Mouse (Mus musculus): ENCODE results near the gene Mast4. TPM values are rescaled to one million over a fixed set of nuclear protein-coding genes. Genes with fewer than 3 reads are reported as not detected.

Mast4 gene
- polyA plus RNA-seq, 1 experiment from 2014 or later: 33.0 TPM

DNA sequence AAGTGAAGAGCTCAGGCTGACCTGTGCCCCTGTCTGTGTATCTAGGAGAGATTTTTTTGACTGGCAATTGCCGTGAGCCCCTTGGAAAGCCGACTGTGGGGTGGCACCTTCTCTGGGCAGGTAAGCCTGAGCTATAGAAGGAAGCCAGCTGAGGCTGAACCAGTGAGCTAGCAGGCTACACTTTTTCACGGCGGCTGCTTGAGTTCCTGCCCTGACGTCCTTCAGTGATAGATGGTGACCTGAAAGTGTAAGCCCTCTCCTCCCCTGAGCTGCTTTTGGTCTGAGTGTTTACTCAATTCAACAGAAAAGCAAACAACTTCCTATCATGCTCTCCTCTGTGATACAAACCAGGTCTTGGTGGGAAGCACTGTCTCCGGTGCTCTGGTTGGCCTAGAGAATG is 455.7 kb downstream of the Mast4 start:
- WGBS: 75% methylated on average over 6 of the region's 6 CpGs
- Histone ChIP-seq H3K27ac (ENCODE audit: low read depth, low read length) (no peak overlapping the region), H3K4me1 (ENCODE audit: control insufficient read depth, insufficient read depth, low read length) (peaks cover 6% of the 10 kb centered on the region), H3K4me2 (ENCODE audit: low read depth, low read length) (no peak overlapping the region), H3K36me3 (ENCODE audit: control insufficient read depth, insufficient read depth, low read length) (no peaks in the 10 kb centered on the region), H3K9me3 (ENCODE audit: control insufficient read depth, low read length) (no peaks in the 10 kb centered on the region), H3K4me3 (ENCODE audit: low read depth, low read length) (no peak overlapping the region), H3K27me3 (ENCODE audit: control insufficient read depth, insufficient read depth, low read length) (no peaks in the 10 kb centered on the region), H3K9ac (replicated peaks; ENCODE audit: low read depth, low read length) (no peak overlapping the region)
- ATAC-seq (ENCODE audit: low read depth): no peak

- Histone ChIP-seq H3K27me3 (ENCODE audit: control insufficient read depth, insufficient read depth, low read length) (no peaks in the 10 kb centered on the region), H3K9me3 (ENCODE audit: control insufficient read depth, low read length) (no peaks in the 10 kb centered on the region), H3K9ac (replicated peaks; ENCODE audit: low read depth, low read length) (no peak overlapping the region), H3K4me1 (ENCODE audit: control insufficient read depth, insufficient read depth, low read length) (peaks cover 6% of the 10 kb centered on the region), H3K27ac (ENCODE audit: low read depth, low read length) (no peak overlapping the region), H3K4me3 (ENCODE audit: low read depth, low read length) (no peak overlapping the region), H3K4me2 (ENCODE audit: low read depth, low read length) (no peak overlapping the region), H3K36me3 (ENCODE audit: control insufficient read depth, insufficient read depth, low read length) (no peaks in the 10 kb centered on the region)
- WGBS: 79% methylated on average over 12 of the region's 12 CpGs
- no peak for ATAC-seq (ENCODE audit: low read depth)
These were observed 456.5 kb downstream of the Mast4 start for GRCm38 (mm10) chr13:102877766-102878325.

GRCm38 (mm10) chr13:102877154-102877553 is 457.1 kb downstream of the Mast4 start:
- no peak overlapping the region for H3K9ac ChIP-seq (replicated peaks; ENCODE audit: low read depth, low read length)
- peaks cover 6% of the 10 kb centered on the region for H3K4me1 ChIP-seq (ENCODE audit: control insufficient read depth, insufficient read depth, low read length)
- H3K4me3 ChIP-seq (ENCODE audit: low read depth, low read length): no peak overlapping the region
- no peaks in the 10 kb centered on the region for H3K36me3 ChIP-seq (ENCODE audit: control insufficient read depth, insufficient read depth, low read length)
- H3K4me2 ChIP-seq (ENCODE audit: low read depth, low read length): no peak overlapping the region
- WGBS: 85% methylated on average over 8 of the region's 8 CpGs
- no peak for ATAC-seq (ENCODE audit: low read depth)
- H3K27ac ChIP-seq (ENCODE audit: low read depth, low read length): no peak overlapping the region
- no peaks in the 10 kb centered on the region for H3K9me3 ChIP-seq (ENCODE audit: control insufficient read depth, low read length)
- no peaks in the 10 kb centered on the region for H3K27me3 ChIP-seq (ENCODE audit: control insufficient read depth, insufficient read depth, low read length)

GRCm38 (mm10) chr13:102875520-102875919 is 458.8 kb downstream of the Mast4 start:
- Histone ChIP-seq H3K9me3 (ENCODE audit: control insufficient read depth, low read length) (no peaks in the 10 kb centered on the region), H3K27me3 (ENCODE audit: control insufficient read depth, insufficient read depth, low read length) (no peaks in the 10 kb centered on the region), H3K27ac (ENCODE audit: low read depth, low read length) (no peak overlapping the region), H3K9ac (replicated peaks; ENCODE audit: low read depth, low read length) (no peak overlapping the region), H3K36me3 (ENCODE audit: control insufficient read depth, insufficient read depth, low read length) (no peaks in the 10 kb centered on the region), H3K4me3 (ENCODE audit: low read depth, low read length) (no peak overlapping the region), H3K4me2 (ENCODE audit: low read depth, low read length) (no peak overlapping the region), H3K4me1 (ENCODE audit: control insufficient read depth, insufficient read depth, low read length) (peaks cover 6% of the 10 kb centered on the region)
- 32% methylated on average over 8 of the region's 8 CpGs for WGBS
- no peak for ATAC-seq (ENCODE audit: low read depth)

- H3K4me1 ChIP-seq (ENCODE audit: control insufficient read depth, insufficient read depth, low read length): peaks cover 6% of the 10 kb centered on the region
- no peaks in the 10 kb centered on the region for H3K36me3 ChIP-seq (ENCODE audit: control insufficient read depth, insufficient read depth, low read length)
- H3K4me2 ChIP-seq (ENCODE audit: low read depth, low read length): no peak overlapping the region
- WGBS: 55% methylated on average over 3 of the region's 3 CpGs
- H3K27ac ChIP-seq (ENCODE audit: low read depth, low read length): no peak overlapping the region
- no peaks in the 10 kb centered on the region for H3K9me3 ChIP-seq (ENCODE audit: control insufficient read depth, low read length)
- ATAC-seq (ENCODE audit: low read depth): no peak
- no peak overlapping the region for H3K9ac ChIP-seq (replicated peaks; ENCODE audit: low read depth, low read length)
- H3K27me3 ChIP-seq (ENCODE audit: control insufficient read depth, insufficient read depth, low read length): no peaks in the 10 kb centered on the region
- H3K4me3 ChIP-seq (ENCODE audit: low read depth, low read length): no peak overlapping the region
These were observed 459.2 kb downstream of the Mast4 start for GRCm38 (mm10) chr13:102875144-102875476.

DNA sequence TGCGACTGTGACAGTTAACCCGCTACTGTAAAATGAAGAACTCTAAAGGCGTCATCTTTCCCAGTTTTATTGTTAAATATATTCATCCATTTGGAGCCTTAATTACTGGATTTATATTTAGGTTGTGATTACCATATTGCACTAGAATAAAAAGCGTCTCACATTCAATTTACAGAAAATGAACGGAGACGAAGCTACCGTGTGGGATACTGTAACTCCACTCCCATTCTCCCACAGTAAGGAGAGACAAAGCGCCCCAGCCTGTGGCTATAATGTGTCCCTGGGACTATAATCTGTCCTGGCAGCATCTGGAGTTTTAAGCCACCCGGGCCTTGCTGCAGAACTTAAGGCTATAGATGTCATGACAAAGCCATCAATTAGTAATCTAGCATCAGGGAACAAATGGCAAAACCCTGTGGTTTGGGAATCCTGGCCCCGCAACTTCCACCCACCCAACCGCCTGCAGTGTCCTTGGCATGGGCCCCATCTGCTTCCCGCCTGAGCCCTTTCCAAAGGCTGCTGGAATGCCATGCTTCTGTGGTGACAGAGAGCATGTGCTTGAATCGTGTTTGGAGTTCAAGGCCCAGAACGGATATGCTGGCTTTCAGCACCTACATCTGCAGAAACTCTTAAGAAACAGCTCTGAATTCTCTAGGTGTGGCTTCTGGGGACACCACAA is 459.7 kb downstream of the Mast4 start:
- H3K9me3 ChIP-seq (ENCODE audit: control insufficient read depth, low read length): no peaks in the 10 kb centered on the region
- no peaks in the 10 kb centered on the region for H3K27me3 ChIP-seq (ENCODE audit: control insufficient read depth, insufficient read depth, low read length)
- no peak overlapping the region for H3K27ac ChIP-seq (ENCODE audit: low read depth, low read length)
- peaks cover 6% of the 10 kb centered on the region for H3K4me1 ChIP-seq (ENCODE audit: control insufficient read depth, insufficient read depth, low read length)
- no peaks in the 10 kb centered on the region for H3K36me3 ChIP-seq (ENCODE audit: control insufficient read depth, insufficient read depth, low read length)
- H3K4me3 ChIP-seq (ENCODE audit: low read depth, low read length): no peak overlapping the region
- H3K9ac ChIP-seq (replicated peaks; ENCODE audit: low read depth, low read length): no peak overlapping the region
- WGBS: 40% methylated on average over 14 of the region's 14 CpGs
- ATAC-seq (ENCODE audit: low read depth): peak; percentile 64
- H3K4me2 ChIP-seq (ENCODE audit: low read depth, low read length): no peak overlapping the region

- Histone ChIP-seq H3K9ac (replicated peaks; ENCODE audit: low read depth, low read length) (no peak overlapping the region), H3K4me3 (ENCODE audit: low read depth, low read length) (no peak overlapping the region), H3K9me3 (ENCODE audit: control insufficient read depth, low read length) (no peaks in the 10 kb centered on the region; the same call in 1 of the 2 replicates), H3K27ac (ENCODE audit: low read depth, low read length) (no peak overlapping the region), H3K4me2 (ENCODE audit: low read depth, low read length) (no peak overlapping the region), H3K27me3 (ENCODE audit: control insufficient read depth, insufficient read depth, low read length) (no peaks in the 10 kb centered on the region), H3K4me1 (ENCODE audit: control insufficient read depth, insufficient read depth, low read length) (peaks cover 6% of the 10 kb centered on the region), H3K36me3 (ENCODE audit: control insufficient read depth, insufficient read depth, low read length) (no peaks in the 10 kb centered on the region)
- ATAC-seq (ENCODE audit: low read depth): no peak
- WGBS: 96% methylated on average over 5 of the region's 5 CpGs
These were observed 460.8 kb downstream of the Mast4 start for GRCm38 (mm10) chr13:102873412-102874016.

DNA sequence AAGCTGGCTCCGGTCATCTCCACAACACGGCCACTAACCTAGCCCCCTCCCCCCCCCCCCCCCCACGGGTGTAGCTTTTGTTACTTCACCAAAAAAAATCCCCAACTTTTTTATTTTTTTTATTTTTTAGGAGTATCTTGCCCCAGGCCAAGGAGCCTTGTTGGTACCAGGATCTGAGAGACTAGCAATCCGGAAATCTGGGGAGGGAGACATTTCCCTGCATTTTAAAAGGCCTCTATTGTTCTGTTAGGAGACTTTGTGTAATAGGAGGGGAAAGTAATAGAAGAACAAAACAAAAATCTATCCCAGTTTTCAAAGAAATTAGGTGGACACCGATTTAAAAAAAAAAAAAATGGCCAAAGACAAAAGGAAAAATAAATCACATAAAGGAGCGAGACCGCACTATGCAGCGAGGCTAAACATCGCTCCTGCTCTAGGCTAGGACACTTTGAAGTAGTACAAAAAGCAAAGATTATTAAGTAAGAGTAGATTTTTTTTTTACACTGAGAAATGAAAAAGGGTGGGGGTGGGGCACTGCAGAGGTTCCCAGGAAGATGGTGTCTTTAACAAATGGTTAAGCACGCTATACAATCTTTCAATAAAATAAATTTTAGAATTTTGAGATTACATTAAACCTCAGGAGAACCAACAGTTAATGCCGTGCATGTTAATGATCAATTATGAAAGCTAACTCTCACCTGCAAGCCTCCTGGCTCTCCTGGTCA is 462.8 kb downstream of the Mast4 start:
- ATAC-seq (ENCODE audit: low read depth): no peak
- H3K27ac ChIP-seq (ENCODE audit: low read depth, low read length): no peak overlapping the region
- H3K4me3 ChIP-seq (ENCODE audit: low read depth, low read length): no peak overlapping the region
- no peaks in the 10 kb centered on the region for H3K36me3 ChIP-seq (ENCODE audit: control insufficient read depth, insufficient read depth, low read length)
- H3K27me3 ChIP-seq (ENCODE audit: control insufficient read depth, insufficient read depth, low read length): no peaks in the 10 kb centered on the region
- peaks cover 6% of the 10 kb centered on the region for H3K4me1 ChIP-seq (ENCODE audit: control insufficient read depth, insufficient read depth, low read length)
- H3K9ac ChIP-seq (replicated peaks; ENCODE audit: low read depth, low read length): no peak overlapping the region
- H3K4me2 ChIP-seq (ENCODE audit: low read depth, low read length): no peak overlapping the region
- WGBS: 42% methylated on average over 11 of the region's 11 CpGs
- H3K9me3 ChIP-seq (ENCODE audit: control insufficient read depth, low read length): peaks cover 2% of the 10 kb centered on the region; the same call in 1 of the 2 replicates

DNA sequence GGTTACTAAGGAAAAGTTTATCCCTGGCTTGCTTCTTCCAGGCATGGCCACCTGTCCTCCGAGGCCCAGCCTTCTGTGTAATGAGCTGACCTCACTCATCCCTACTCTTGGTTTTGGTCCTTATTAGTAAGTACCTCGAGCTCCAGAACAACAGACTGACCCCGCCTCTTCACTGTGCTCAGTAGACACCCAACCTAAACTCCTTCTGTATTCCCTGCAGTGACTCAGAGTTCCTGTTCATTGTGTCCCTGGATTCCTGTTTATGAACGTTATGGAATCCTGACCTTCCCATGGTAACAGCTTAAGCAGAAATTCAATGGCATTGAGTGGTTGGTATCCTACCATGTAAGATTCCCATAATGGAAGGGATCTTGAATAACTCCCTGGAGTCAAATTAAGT is 464.8 kb downstream of the Mast4 start:
- Histone ChIP-seq H3K27ac (ENCODE audit: low read depth, low read length) (no peak overlapping the region), H3K4me3 (ENCODE audit: low read depth, low read length) (no peak overlapping the region), H3K36me3 (ENCODE audit: control insufficient read depth, insufficient read depth, low read length) (no peaks in the 10 kb centered on the region), H3K4me2 (ENCODE audit: low read depth, low read length) (no peak overlapping the region), H3K9me3 (ENCODE audit: control insufficient read depth, low read length) (peaks cover 2% of the 10 kb centered on the region; the same call in 1 of the 2 replicates), H3K4me1 (ENCODE audit: control insufficient read depth, insufficient read depth, low read length) (peaks cover 6% of the 10 kb centered on the region; the same call in 1 of the 2 replicates), H3K27me3 (ENCODE audit: control insufficient read depth, insufficient read depth, low read length) (no peaks in the 10 kb centered on the region), H3K9ac (replicated peaks; ENCODE audit: low read depth, low read length) (no peak overlapping the region)
- no peak for ATAC-seq (ENCODE audit: low read depth)
- WGBS: 91% methylated on average over 4 of the region's 4 CpGs
